Mouse (Mus musculus): ENCODE measurements around the gene Zfx. TPM values are rescaled to one million over a fixed set of nuclear protein-coding genes. Genes with fewer than 3 reads are reported as not detected.

Gene Zfx
- total and polyA plus RNA-seq, 3 experiments = 10.0 to 21.4 (median 16.0) TPM

- H3K36me3 ChIP-seq (ENCODE audit: control insufficient read depth in 1 of 2, insufficient read depth in 2 of 2, low read length in 2 of 2) = peaks cover 10 to 25% of the 10 kb centered on the region in 2 experiments
- H3K9ac ChIP-seq (ENCODE audit: control insufficient read depth, low read depth, low read length, poor library complexity, severe bottlenecking) = no peak overlapping the region
- H3K79me2 ChIP-seq (ENCODE audit: control insufficient read depth, insufficient read depth, low read length, poor library complexity) = peaks cover 74% of the 10 kb centered on the region
- no peak overlapping the region for H3K27ac ChIP-seq (ENCODE audit: control insufficient read depth, low read depth, low read length)
- DNase-seq (ENCODE audit: low read depth, low spot score) = no peak
- no peak overlapping the region for H3K4me3 ChIP-seq (ENCODE audit: control insufficient read depth in 1 of 2, insufficient read depth in 1 of 2, low read depth in 2 of 2, low read length in 2 of 2)
- H3K4me1 ChIP-seq (ENCODE audit: control insufficient read depth in 1 of 2, insufficient read depth in 2 of 2, low read length in 2 of 2) = peaks cover 9% of the 10 kb centered on the region in 2 experiments
- TF ChIP-seq MAZ (IDR thresholded peaks at IDR 0.05; ENCODE audit: low read depth, low read length) (no peak), SMC3 (IDR thresholded peaks at IDR 0.05; ENCODE audit: low read depth, low read length) (no peak), KAT2A (conservative IDR thresholded peaks at IDR 0.05; ENCODE audit: low read depth, low read length) (no peak), ZMIZ1 (IDR thresholded peaks at IDR 0.05; ENCODE audit: low read depth, low read length) (no peak), MEF2A (IDR thresholded peaks at IDR 0.05; ENCODE audit: extremely low read depth, insufficient replicate concordance, low read depth, low read length, poor library complexity, severe bottlenecking) (no peak), TBP (IDR thresholded peaks at IDR 0.05; ENCODE audit: low read depth, low read length) (no peak), TCF12 (IDR thresholded peaks at IDR 0.05; ENCODE audit: low read depth, low read length) (no peak), MAX (IDR thresholded peaks at IDR 0.05; ENCODE audit: low read length) (no peak), CHD1 (IDR thresholded peaks at IDR 0.05; ENCODE audit: low read depth, low read length) (no peak), E2F4 (IDR thresholded peaks at IDR 0.05; ENCODE audit: borderline replicate concordance, low read depth, low read length) (no peak), ZNF384 (IDR thresholded peaks at IDR 0.05; ENCODE audit: low read depth, low read length) (no peak), SIN3A (IDR thresholded peaks at IDR 0.05; ENCODE audit: low read length) (no peak), GATA1 (IDR thresholded peaks at IDR 0.05; ENCODE audit: low read depth, low read length) (no peak), POLR2AphosphoS5 (IDR thresholded peaks at IDR 0.05; ENCODE audit: borderline replicate concordance, low read depth, low read length) (no peak), CTCF (IDR thresholded peaks at IDR 0.05 in 2 of 3, conservative IDR thresholded peaks at IDR 0.05 in 1 of 3; ENCODE audit: control insufficient read depth in 1 of 3, insufficient read depth in 1 of 3, low read depth in 2 of 3, low read length in 3 of 3, poor library complexity in 1 of 3, severe bottlenecking in 1 of 3) (no peak), CHD2 (IDR thresholded peaks at IDR 0.05; ENCODE audit: low read length) (no peak)
- H3K9me3 ChIP-seq (replicated peaks; ENCODE audit: insufficient read depth, low read length) = no peaks in the 10 kb centered on the region
- H3K27me3 ChIP-seq (ENCODE audit: control insufficient read depth in 1 of 2, insufficient read depth in 2 of 2, low read length in 2 of 2) = no peaks in the 10 kb centered on the region
Observed at GRCm38 (mm10) chrX:94115882-94116281, 7.6 kb downstream of the Zfx start.

GRCm38 (mm10) chrX:94105964-94106363, 17.5 kb downstream of the Zfx start:
- DNase-seq (ENCODE audit: low read depth, low spot score) = no peak
- Histone ChIP-seq H3K4me1 (ENCODE audit: control insufficient read depth in 1 of 2, insufficient read depth in 2 of 2, low read length in 2 of 2) (no peaks in the 10 kb centered on the region), H3K4me3 (ENCODE audit: control insufficient read depth in 1 of 2, insufficient read depth in 1 of 2, low read depth in 2 of 2, low read length in 2 of 2) (no peak overlapping the region), H3K79me2 (ENCODE audit: control insufficient read depth, insufficient read depth, low read length, poor library complexity) (peaks cover 22% of the 10 kb centered on the region), H3K27ac (ENCODE audit: control insufficient read depth, low read depth, low read length) (no peak overlapping the region), H3K9me3 (replicated peaks; ENCODE audit: insufficient read depth, low read length) (no peaks in the 10 kb centered on the region), H3K36me3 (ENCODE audit: control insufficient read depth in 1 of 2, insufficient read depth in 2 of 2, low read length in 2 of 2) (peaks cover 3 to 8% of the 10 kb centered on the region in 2 experiments; a peak in 2 of 4 replicates), H3K27me3 (ENCODE audit: control insufficient read depth in 1 of 2, insufficient read depth in 2 of 2, low read length in 2 of 2) (no peaks in the 10 kb centered on the region), H3K9ac (ENCODE audit: control insufficient read depth, low read depth, low read length, poor library complexity, severe bottlenecking) (no peak overlapping the region)
- TF ChIP-seq TAL1 (IDR thresholded peaks at IDR 0.05; ENCODE audit: low read length) (no peak), ZKSCAN1 (IDR thresholded peaks at IDR 0.05; ENCODE audit: low read depth, low read length) (no peak), HCFC1 (IDR thresholded peaks at IDR 0.05; ENCODE audit: low read depth, low read length) (no peak), SMC3 (IDR thresholded peaks at IDR 0.05; ENCODE audit: low read depth, low read length) (no peak), MYB (IDR thresholded peaks at IDR 0.05; ENCODE audit: low read depth, low read length) (no peak), NELFE (IDR thresholded peaks at IDR 0.05; ENCODE audit: low read depth, low read length) (no peak), ZNF384 (IDR thresholded peaks at IDR 0.05; ENCODE audit: low read depth, low read length) (no peak), ZC3H11A (IDR thresholded peaks at IDR 0.05; ENCODE audit: low read depth, low read length) (no peak), EP300 (IDR thresholded peaks at IDR 0.05; ENCODE audit: low read depth in 1 of 2, low read length in 2 of 2) (no peak), KAT2A (conservative IDR thresholded peaks at IDR 0.05; ENCODE audit: low read depth, low read length) (no peak), RCOR1 (IDR thresholded peaks at IDR 0.05; ENCODE audit: low read depth, low read length) (no peak), CHD1 (IDR thresholded peaks at IDR 0.05; ENCODE audit: low read depth, low read length) (no peak)

All from MEL (cell line).